Mouse (Mus musculus) megakaryocyte, embryonic 14.5 days (primary cell): ENCODE measurements around the gene Bmi1.

Source experiments
- FLI1 ChIP-seq: IDR thresholded peaks from 2 replicates; pipeline ENCODE4 v1.6.1; 2012; ENCODE audit warnings: low read length, inconsistent platforms, mixed read lengths
- GATA1 ChIP-seq: IDR thresholded peaks from 3 replicates; pipeline ENCODE4 v1.6.1; 2012; ENCODE audit warnings: mixed read lengths, low read length, inconsistent platforms, borderline replicate concordance

DNA sequence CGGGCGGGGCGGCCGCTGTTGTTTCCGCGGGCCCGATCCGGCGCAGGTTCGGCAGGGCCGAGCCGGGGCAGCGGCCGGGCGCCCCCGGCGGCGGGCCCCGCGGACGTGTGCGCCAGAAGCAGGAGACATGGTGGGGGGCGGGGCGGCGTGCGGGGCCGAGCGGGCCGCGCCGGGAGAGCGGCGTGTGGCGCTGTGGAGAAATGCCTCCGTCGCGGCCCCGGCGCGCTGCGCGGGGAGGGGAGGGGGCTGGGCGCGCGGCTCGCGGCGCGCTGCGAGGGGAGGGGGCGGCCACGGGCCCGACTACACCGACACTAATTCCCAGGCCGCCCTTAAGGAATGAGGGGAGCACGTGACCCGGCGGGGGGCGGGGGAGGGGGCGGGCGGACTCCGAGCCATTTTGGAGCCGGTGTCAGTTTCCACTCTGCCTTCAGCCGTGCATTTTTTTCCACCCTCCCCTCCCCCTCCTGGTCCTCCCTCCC, 322 bp upstream of the Bmi1 start:
- no peak for TF ChIP-seq GATA1
- no peak for TF ChIP-seq FLI1
